Mouse (Mus musculus): Measurements from ENCODE around the gene Pop7. TPM values are rescaled to one million over a fixed set of nuclear protein-coding genes. Genes with fewer than 3 reads are reported as not detected.

Pop7 gene
- total RNA-seq, 2 experiments from 2014 or later, result 33.6 to 36.1 TPM

- intact Hi-C loops (cut with DNase I), result loop anchor here (2.0 kb wide), 1 partner anchor 20 kb away; no protein-coding TSS in a partner anchor
- no peak for DNase-seq (ENCODE audit: low spot score in 2 of 2)
Measured at GRCm38 (mm10) chr5:137510573-137511390, 8.5 kb upstream of the Pop7 start.

GRCm38 (mm10) chr5:137510014-137510501, 7.7 kb upstream of the Pop7 start:
- intact Hi-C loops (cut with DNase I), result loop anchor here (2.0 kb wide), 1 partner anchor 21 kb away; no protein-coding TSS in a partner anchor

GRCm38 (mm10) chr5:137504041-137504440, 1.7 kb upstream of the Pop7 start:
- intact Hi-C loops (cut with DNase I), result loop anchor here (5.0 kb wide), 1 partner anchor 172 kb away; the partner anchor contains the start of gene Slc12a9
- DNase-seq (ENCODE audit: low spot score in 2 of 2), result no peak

More at GRCm38 (mm10) chr5:137510014-137510501, 7.7 kb upstream of the Pop7 start:
- DNase-seq (ENCODE audit: low spot score in 2 of 2), result peak; percentile 86 to 87

- intact Hi-C loops (cut with DNase I), result loop anchor here (2.0 to 5.0 kb wide), 2 partner anchors 30 to 170 kb away; partner anchors contain the start of genes Epo, Gnb2 and Slc12a9
- DNase-seq (ENCODE audit: low spot score in 2 of 2), result no peak
Measured at GRCm38 (mm10) chr5:137502667-137503110, 371 bp upstream of the Pop7 start.

GRCm38 (mm10) chr5:137500186-137500585, 2.1 kb downstream of the Pop7 start:
- intact Hi-C loops (cut with DNase I), result loop anchor here (5.0 kb wide), 1 partner anchor 168 kb away; the partner anchor contains the start of gene Slc12a9
- no peak for DNase-seq (ENCODE audit: low spot score in 2 of 2)

- intact Hi-C loops (cut with DNase I), result no loop called here
- no peak for DNase-seq (ENCODE audit: low spot score in 2 of 2)
Measured at GRCm38 (mm10) chr5:137493831-137494230, 8.5 kb downstream of the Pop7 start.

- intact Hi-C loops (cut with DNase I), result no loop called here
- DNase-seq (ENCODE audit: low spot score in 2 of 2), result no peak
Measured at GRCm38 (mm10) chr5:137491559-137491958, 10.8 kb downstream of the Pop7 start.

DNA sequence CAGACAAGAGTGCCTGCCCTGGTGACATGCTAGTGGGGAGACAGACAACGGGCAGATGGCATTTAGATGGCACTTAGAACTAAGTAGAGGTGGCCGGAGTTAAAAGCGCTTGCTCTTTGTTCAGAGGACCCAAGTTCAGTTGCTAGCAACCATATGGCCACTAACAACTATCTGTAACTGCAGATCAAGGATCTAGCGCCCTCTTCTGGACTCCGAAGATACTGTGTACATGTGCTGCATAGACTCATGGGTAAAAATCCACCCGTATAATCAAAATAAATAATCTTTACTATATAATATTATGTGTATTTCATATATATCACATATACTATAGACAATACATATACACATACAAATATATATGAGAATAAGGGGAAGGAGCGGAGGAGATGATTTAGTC, 14.7 kb downstream of the Pop7 start:
- intact Hi-C loops (cut with DNase I), result no loop called here
- no peak for DNase-seq (ENCODE audit: low spot score in 2 of 2)

DNA sequence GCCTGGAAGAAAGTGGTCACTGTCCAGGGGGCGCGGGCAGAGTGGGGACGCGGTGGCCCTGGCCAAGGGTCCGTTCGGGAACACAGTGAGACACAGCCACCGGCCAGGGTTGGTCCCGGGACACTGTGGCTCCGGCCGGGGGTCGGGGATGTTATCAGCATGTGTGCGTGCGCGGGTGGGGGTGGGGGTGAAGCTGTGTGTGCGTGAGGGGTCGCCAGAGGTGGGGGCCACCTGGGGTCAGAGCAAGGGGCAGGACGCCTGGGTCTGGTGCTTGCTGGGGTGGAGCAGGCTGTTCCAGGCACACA, 16.5 kb downstream of the Pop7 start:
- no peak for DNase-seq (ENCODE audit: low spot score in 2 of 2)
- intact Hi-C loops (cut with DNase I), result no loop called here

DNA sequence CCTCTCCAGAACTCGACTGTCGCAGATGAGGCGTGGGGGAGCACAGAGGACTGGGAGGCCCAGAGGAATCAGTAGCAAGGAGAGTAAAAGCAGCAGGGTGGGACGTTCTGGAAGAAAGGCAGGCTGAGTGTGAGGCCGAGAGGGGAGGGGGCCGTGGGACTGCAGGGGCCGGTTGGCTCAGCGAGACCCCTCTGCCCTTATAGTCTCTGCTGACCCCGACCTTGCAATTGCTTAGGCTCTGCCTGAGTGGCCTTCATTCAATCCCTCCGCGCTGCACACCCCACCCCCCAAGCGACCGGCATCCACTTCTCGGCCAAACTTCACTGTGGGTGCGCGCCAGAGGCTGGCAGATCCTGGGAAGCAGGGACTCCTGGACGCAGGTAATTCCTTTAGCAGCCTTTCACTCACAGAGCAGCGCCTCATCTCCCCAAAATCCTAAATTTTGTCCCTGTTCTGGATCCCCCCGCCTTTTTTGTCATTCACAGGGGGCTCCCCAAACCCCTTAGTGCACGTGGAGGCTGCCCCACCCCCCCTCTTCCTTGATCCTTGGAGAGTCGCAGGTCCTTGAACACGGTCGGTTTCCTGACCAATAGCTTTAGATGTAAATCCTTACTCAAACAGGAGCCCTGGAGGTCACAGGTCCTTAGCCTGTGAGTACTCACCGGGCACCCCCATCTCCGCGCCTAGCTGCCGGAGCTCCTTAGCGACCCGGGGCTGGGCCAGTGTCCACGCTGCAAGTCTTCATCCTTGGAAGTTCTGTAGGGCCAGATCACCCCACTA, 17.1 kb downstream of the Pop7 start:
- no peak for DNase-seq (ENCODE audit: low spot score in 2 of 2)
- intact Hi-C loops (cut with DNase I), result no loop called here

DNA sequence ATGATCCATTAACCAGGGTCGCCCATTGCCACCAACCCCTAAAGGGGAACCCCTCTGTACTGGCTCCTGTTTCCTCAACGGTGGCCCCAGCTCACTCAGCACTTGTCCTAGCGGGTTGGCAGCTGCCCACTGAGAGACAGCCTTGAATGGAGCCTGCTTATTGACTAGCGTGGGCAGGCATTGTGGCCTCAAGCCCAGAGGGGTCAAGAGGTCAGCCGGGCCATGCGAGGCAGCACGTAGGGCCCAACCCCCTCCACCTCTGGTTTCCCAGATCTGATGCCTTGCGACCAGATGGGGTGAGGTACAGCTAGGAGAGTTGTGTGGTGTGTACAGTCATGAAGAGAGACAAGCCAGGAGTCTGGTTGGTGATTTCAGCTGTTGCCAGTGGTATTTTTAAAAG, 20.4 kb downstream of the Pop7 start:
- intact Hi-C loops (cut with DNase I), result no loop called here
- no peak for DNase-seq (ENCODE audit: low spot score in 2 of 2)

DNA sequence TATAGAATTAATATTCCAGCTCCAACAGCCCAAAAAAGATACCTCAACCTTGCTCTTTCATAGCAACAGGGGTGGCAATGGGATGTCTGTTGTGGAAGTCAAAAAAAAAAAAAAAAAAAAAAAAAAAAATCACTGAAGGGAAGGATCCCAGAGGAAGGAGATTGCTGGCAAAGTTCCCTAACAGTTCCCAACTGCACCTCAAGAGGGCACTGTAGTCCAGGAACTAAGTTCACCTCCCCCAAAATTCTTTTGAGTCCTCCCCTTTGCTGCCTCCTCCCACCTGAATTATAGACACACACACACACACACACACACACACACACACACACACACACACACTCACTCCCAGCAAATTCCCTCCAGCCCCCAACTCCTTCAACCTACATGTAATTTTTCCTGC, 21.2 kb downstream of the Pop7 start:
- intact Hi-C loops (cut with DNase I), result no loop called here
- DNase-seq (ENCODE audit: low spot score in 2 of 2), result peak; percentile 56 to 68

- DNase-seq (ENCODE audit: low spot score in 2 of 2), result no peak
- intact Hi-C loops (cut with DNase I), result no loop called here
Measured at GRCm38 (mm10) chr5:137476964-137477363, 25.4 kb downstream of the Pop7 start, which contains the start of gene Zan. Gene Zan (minus strand): TSS chr5:137477064.

DNA sequence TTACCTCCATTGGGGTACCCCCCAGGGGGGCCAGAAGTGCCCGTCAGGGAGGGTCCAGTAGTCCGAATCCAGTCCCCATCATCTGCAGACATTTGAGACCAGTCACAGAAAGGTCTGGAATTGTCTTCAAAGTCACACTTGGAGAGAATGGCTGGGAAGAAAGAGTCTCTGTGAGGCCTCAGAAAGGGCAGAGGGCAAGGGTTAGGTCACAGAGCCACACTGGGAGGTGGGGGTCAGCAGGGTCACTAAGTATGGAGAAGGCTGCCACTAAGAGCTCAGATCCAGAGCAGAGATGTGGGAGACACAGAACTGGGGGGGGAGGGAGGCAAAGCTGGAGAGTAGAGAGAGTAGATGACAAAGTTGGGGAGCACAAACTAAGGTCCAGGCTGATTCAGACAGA, 28.0 kb downstream of the Pop7 start:
- intact Hi-C loops (cut with DNase I), result no loop called here
- no peak for DNase-seq (ENCODE audit: low spot score in 2 of 2)

DNA sequence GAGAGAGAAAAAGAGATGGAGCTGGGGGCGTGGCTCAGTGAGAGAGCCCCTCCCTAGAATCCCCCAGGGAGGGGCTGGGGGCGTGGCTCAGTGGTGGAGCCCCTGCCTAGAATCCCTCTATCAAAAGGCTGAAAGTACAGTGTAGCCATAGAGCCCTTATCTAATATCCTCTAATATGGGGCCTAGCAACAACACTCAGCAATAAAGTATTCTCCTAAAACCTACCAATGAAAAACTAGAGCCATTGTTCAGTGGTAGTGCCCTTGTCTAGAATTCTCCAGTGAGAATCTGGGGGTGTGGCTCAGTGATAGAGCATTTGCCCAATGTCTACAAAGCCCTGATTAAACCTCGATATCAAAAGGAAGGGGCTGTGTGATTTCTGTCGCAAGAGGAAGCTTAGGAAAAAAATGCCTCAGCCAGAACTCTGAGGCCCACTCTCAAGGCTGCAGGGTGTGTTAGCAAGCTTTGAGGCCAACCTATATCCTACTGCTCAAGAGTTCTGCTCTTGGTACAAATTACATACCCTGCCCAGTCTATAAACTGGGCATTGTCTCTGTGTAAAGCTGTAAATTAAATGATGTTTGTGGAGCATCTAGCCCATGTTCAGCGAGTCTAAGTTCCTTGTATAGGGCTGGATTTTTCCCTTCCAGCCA, 29.9 kb downstream of the Pop7 start:
- intact Hi-C loops (cut with DNase I), result no loop called here
- no peak for DNase-seq (ENCODE audit: low spot score in 2 of 2)

DNA sequence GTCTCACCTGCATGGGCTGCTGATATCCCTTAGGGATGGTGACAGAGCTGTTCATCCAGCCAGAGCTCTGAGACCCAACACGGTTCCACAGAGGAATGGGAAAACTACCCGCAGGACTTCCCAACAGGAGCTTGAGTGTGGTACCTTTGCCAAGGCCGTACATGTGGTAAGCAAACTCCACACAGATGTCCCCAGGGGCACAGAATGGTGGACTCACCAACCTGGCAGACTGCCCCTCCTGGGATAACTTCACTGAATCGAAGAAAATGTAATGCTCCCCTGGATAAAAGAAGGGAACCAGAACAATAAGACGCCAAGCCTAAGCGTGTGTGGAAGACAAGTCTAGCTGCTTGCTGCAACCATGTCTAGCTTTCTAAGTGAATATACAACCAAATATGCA, 35.4 kb downstream of the Pop7 start:
- intact Hi-C loops (cut with DNase I), result no loop called here
- no peak for DNase-seq (ENCODE audit: low spot score in 2 of 2)

DNA sequence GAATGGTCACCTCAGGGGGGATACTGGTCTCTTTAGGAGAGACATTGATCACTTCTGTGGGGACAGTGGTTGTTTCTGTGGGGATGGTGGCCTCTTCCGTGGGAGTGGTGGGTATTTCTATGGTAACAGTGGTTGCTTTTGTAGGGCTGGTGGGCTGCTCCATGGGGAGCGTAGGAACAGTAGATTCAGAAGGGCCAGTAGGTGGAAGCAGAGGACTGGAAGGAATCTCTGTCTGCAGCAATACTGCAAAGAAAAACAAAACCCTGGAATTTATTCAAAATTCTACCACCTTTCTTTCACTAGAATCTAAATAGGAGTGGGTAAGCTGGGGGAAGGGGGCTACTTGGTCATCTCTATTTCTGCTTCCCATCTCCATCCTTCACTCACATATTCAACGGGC, 37.3 kb downstream of the Pop7 start:
- intact Hi-C loops (cut with DNase I), result no loop called here
- peak in 1 of 2 experiments; percentile 9 for DNase-seq (ENCODE audit: low spot score in 2 of 2)

- intact Hi-C loops (cut with DNase I), result no loop called here
- DNase-seq (ENCODE audit: low spot score in 2 of 2), result no peak
Measured at GRCm38 (mm10) chr5:137455866-137456591, 46.3 kb downstream of the Pop7 start.

DNA sequence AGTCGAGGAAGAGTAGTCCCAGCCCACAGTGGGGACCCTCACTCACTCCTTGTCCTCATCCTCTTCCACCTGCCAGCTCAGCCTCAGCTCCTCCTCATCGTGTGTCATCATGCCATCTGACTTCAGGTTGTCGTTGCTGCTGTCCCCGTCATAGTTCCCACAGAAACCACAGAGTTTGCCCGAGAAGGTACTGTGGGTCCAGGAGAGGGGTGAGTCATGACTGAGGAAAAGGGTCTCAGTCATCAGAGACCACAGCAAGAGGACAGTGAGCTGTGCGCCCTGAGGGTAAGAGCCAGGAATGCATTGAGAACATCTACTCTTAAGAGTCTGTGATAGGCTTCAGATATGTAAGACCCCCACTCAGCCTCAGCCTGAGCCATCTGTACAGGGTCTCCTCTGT, 47.1 kb downstream of the Pop7 start:
- intact Hi-C loops (cut with DNase I), result no loop called here
- no peak for DNase-seq (ENCODE audit: low spot score in 2 of 2)
